Mouse (Mus musculus): ENCODE results near the gene Spsb2.

The Spsb2 gene

GRCm38 (mm10) chr6:124856916-124857839 lies 48.7 kb downstream of the Spsb2 start, which contains the start of gene P3h3:
P3h3 (minus strand) TSS chr6:124857752.
- DNase-seq (ENCODE audit: low spot score in 2 of 2): peak; percentile 82 to 84

- no peak for DNase-seq (ENCODE audit: low spot score in 2 of 2)
Measured at GRCm38 (mm10) chr6:124857840-124858530, 49.5 kb downstream of the Spsb2 start.

- no peak for DNase-seq (ENCODE audit: low spot score in 2 of 2)
Measured at GRCm38 (mm10) chr6:124858561-124859318, 50.3 kb downstream of the Spsb2 start.

GRCm38 (mm10) chr6:124859725-124860124 lies 51.3 kb downstream of the Spsb2 start:
- peak; percentile 56 to 79 for DNase-seq (ENCODE audit: low spot score in 2 of 2)
